Mouse (Mus musculus) lung, postnatal 0 days (tissue): Measurements from ENCODE around the gene Fcna.

Source experiments
- CTCF ChIP-seq: IDR thresholded peaks from 2 replicates; pipeline ENCODE4 v1.5.1; 2016; ENCODE audit warnings: antibody characterized with exemption, mild to moderate bottlenecking
- EP300 ChIP-seq: IDR thresholded peaks from 2 replicates; pipeline ENCODE4 v1.6.1; 2016; ENCODE audit warnings: antibody characterized with exemption, mild to moderate bottlenecking, control low read depth

GRCm38 (mm10) chr2:25596765-25597510 is 30.9 kb downstream of the Fcna start:
- TF ChIP-seq CTCF (no peak), EP300 (no peak)
